Mouse (Mus musculus): ENCODE data around the gene Nol9. TPM values are rescaled to one million over a fixed set of nuclear protein-coding genes. Genes with fewer than 3 reads are reported as not detected.

The Nol9 gene
- polyA plus RNA-seq (2017; shearing (Covaris generic)): 6.4 TPM

DNA sequence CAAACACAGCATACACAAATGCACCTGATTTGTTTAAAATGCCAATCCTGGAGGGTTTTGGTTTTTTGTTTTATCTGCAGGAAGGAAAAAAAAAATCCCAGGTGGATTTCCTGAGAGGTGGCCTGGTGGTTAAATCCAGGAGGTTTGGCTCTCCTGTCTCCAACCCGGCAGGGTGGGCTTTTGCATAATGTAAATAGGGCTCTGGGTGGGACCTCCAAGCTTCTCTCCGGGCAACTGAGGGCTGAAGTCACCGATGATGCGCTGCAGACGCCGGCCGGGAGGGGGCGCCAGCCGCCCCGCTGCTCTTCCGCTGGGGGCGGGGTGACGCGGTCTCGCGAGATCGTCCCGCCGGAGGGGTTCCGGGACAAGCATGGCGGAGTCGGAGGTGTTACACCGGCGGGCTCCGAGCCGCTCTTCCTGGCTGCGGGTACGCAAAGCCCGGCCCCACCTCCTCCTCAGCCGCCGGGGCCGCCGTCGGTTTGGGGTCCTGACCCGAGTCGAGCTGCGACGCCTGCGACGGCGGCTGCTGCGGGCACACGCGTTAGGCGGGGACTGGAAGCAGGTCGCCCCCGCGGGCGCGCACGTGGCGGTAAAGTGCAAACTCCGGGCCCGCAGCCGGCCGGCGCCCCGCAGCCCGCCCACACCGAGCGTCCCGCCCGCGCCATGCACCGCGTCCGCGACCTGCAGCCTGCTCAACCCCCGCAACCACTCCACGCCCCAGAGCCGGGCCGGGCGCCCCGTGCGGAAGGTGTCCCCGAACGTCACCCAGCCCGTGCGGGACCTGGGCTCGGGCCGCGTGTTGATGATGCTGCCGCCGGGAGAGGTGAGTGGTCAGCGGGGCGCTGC, at the start of gene Nol9:
TSS of gene Nol9 (plus strand) at position 337 of the 846 bp plus-strand sequence.

GRCm38 (mm10) chr4:151996173-151996950, 42.8 kb upstream of the Nol9 start, which contains the start of gene Phf13:
Phf13 (minus strand) TSS chr4:151996258.

GRCm38 (mm10) chr4:152008622-152009075, 30.5 kb upstream of the Nol9 start, which contains the start of gene Klhl21:
Klhl21 (plus strand) TSS chr4:152008803.

DNA sequence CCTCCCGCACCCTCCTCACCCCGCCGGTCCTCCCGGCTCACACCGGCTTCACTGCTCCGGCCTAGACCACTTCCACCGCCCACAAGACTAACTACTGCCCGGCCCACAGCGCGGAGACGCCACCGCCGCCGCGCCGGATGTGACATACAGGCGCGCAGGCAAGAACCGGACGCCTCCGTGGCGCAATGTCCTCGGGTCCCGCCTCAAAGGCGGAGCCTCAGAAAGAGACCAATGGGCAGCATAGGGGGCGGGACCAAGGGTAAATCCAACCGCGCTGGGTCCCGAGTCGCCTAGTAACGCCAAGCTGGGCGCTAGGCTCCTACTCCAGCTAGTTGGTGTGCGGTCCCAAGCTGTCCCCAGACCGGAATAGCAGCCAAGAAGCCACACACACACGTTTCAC, 11.6 kb upstream of the Nol9 start, which contains the start of gene Zbtb48:
TSS of gene Zbtb48 (minus strand) at position 148 of the 400 bp plus-strand sequence.

DNA sequence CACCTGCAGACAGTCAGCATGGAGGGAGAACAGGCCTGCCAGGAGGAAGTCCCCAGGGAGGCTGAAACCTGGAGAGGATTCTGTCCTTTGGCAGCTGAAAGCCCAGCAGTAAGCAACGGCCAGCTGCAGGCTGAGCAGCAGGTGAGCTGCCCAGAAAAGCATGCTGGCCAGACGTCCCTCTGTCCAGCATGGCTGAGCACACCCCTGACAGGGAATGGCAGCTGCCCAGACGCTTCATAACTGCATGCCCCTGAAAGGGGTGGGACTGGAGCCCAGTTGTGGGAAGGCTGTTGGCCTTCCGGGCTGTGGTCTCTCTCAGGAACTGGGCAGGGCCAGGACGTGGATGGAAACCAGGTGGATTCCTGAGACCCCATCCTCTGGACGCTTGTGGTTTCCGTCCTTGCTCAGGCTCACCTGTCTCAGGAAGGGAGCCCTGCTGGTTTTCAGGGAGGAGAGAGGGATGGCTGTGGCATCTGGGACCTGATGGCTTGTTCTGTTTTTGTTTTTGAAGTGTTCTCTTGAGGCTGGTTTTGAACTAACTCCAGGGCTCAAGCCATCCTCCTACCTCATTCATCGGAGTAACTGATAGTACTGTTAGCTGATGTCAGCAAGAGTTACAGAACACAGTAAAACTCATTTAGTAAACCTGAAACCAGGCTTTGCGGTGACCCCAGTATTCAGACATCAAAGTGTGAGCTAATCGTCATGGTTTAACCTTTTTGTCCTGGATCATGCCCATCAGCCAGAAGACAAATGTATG, 716 bp upstream of the Nol9 start, which contains the start of gene Tas1r1:
TSS of gene Tas1r1 (minus strand) at position 344 of the 760 bp plus-strand sequence.

GRCm38 (mm10) chr4:152072121-152072601, 33.0 kb downstream of the Nol9 start, which contains the start of gene Plekhg5:
Plekhg5 (plus strand) TSS chr4:152072498.

Other genes starting within 250 kb of the Nol9 start
- gene Camta1, start 177.4 kb upstream of the Nol9 start, polyA plus RNA-seq (2017; shearing (Covaris generic)): 25.9 TPM
- 65.1 TPM for gene Dnajc11, start 105.6 kb upstream of the Nol9 start, polyA plus RNA-seq (2017; shearing (Covaris generic))
- gene Thap3, start 50.3 kb upstream of the Nol9 start, polyA plus RNA-seq (2017; shearing (Covaris generic)): 129 TPM
- 7.7 TPM for gene Phf13, start 43.1 kb upstream of the Nol9 start, polyA plus RNA-seq (2017; shearing (Covaris generic))
- 2.0 TPM for gene Klhl21, start 30.5 kb upstream of the Nol9 start, polyA plus RNA-seq (2017; shearing (Covaris generic))
- gene Zbtb48, start 11.7 kb upstream of the Nol9 start, polyA plus RNA-seq (2017; shearing (Covaris generic)): 37.1 TPM
- gene Tas1r1, start 753 bp upstream of the Nol9 start, polyA plus RNA-seq (2017; shearing (Covaris generic)): 0.13 TPM
- 5.1 TPM for gene Plekhg5, start 33.2 kb downstream of the Nol9 start, polyA plus RNA-seq (2017; shearing (Covaris generic))
- gene Tnfrsf25, start 76.6 kb downstream of the Nol9 start, polyA plus RNA-seq (2017; shearing (Covaris generic)): 197 TPM
- gene Espn, start 113.0 kb downstream of the Nol9 start, polyA plus RNA-seq (2017; shearing (Covaris generic)): 16.8 TPM
- not detected for gene Hes2, start 119.5 kb downstream of the Nol9 start, polyA plus RNA-seq (2017; shearing (Covaris generic))
- 119 TPM for gene Acot7, start 138.8 kb downstream of the Nol9 start, polyA plus RNA-seq (2017; shearing (Covaris generic))
- gene Gpr153, start 234.9 kb downstream of the Nol9 start, polyA plus RNA-seq (2017; shearing (Covaris generic)): 0.10 TPM

Measured in inflammation-experienced regulatory T-cells, adult 16 weeks (primary cell).